Mouse (Mus musculus): ENCODE data around the gene Gm15737. TPM values are rescaled to one million over a fixed set of nuclear protein-coding genes. Genes with fewer than 3 reads are reported as not detected.

The Gm15737 gene
- polyA plus RNA-seq, 2 experiments, result 0.01 to 0.10 TPM

- no peak overlapping the region for H3K4me3 ChIP-seq (replicated peaks; ENCODE audit: low read length)
- H3K27me3 ChIP-seq (ENCODE audit: control insufficient read depth, insufficient read depth, low read length), result no peaks in the 10 kb centered on the region
- peaks cover 51% of the 10 kb centered on the region for H3K36me3 ChIP-seq (ENCODE audit: control insufficient read depth, insufficient read depth, low read length)
- H3K4me1 ChIP-seq (ENCODE audit: control insufficient read depth, insufficient read depth, low read length), result peaks cover 11% of the 10 kb centered on the region
- H3K9me3 ChIP-seq (ENCODE audit: control insufficient read depth, low read length), result no peaks in the 10 kb centered on the region
- no peak overlapping the region for H3K27ac ChIP-seq (replicated peaks; ENCODE audit: low read depth, low read length)
- no peak for TF ChIP-seq POLR2A (IDR thresholded peaks at IDR 0.05; ENCODE audit: borderline replicate concordance, extremely low read depth, insufficient read depth, insufficient read length)
- DNase-seq (ENCODE audit: low spot score), result no peak
- ATAC-seq (ENCODE audit: low FRiP score, low read depth), result no peak
- 84% methylated on average over 10 of the region's 10 CpGs for WGBS
- H3K9ac ChIP-seq (ENCODE audit: low read depth, low read length, severe bottlenecking), result no peak overlapping the region
- H3K4me2 ChIP-seq (replicated peaks; ENCODE audit: low read depth, low read length, severe bottlenecking), result no peak overlapping the region
These were observed 3.6 kb downstream of the Gm15737 start for GRCm38 (mm10) chr6:92872766-92873165.

- Histone ChIP-seq H3K4me3 (replicated peaks; ENCODE audit: low read length) (no peak overlapping the region), H3K36me3 (ENCODE audit: control insufficient read depth, insufficient read depth, low read length) (peaks cover 66% of the 10 kb centered on the region), H3K4me1 (ENCODE audit: control insufficient read depth, insufficient read depth, low read length) (peaks cover 6% of the 10 kb centered on the region), H3K9me3 (ENCODE audit: control insufficient read depth, low read length) (no peaks in the 10 kb centered on the region), H3K9ac (ENCODE audit: low read depth, low read length, severe bottlenecking) (no peak overlapping the region), H3K27ac (replicated peaks; ENCODE audit: low read depth, low read length) (no peak overlapping the region), H3K4me2 (replicated peaks; ENCODE audit: low read depth, low read length, severe bottlenecking) (no peak overlapping the region), H3K27me3 (ENCODE audit: control insufficient read depth, insufficient read depth, low read length) (no peaks in the 10 kb centered on the region)
- no peak for TF ChIP-seq POLR2A (IDR thresholded peaks at IDR 0.05; ENCODE audit: borderline replicate concordance, extremely low read depth, insufficient read depth, insufficient read length)
- no peak for ATAC-seq (ENCODE audit: low FRiP score, low read depth)
- WGBS, result 59% methylated on average over 5 of the region's 5 CpGs
- no peak for DNase-seq (ENCODE audit: low spot score)
These were observed 5.7 kb downstream of the Gm15737 start for GRCm38 (mm10) chr6:92874854-92875253.

- TF ChIP-seq POLR2A (IDR thresholded peaks at IDR 0.05; ENCODE audit: borderline replicate concordance, extremely low read depth, insufficient read depth, insufficient read length), result no peak
- no peak overlapping the region for H3K4me2 ChIP-seq (replicated peaks; ENCODE audit: low read depth, low read length, severe bottlenecking)
- no peak overlapping the region for H3K9ac ChIP-seq (ENCODE audit: low read depth, low read length, severe bottlenecking)
- ATAC-seq (ENCODE audit: low FRiP score, low read depth) (no peak), DNase-seq (ENCODE audit: low spot score) (no peak)
- no peaks in the 10 kb centered on the region for H3K9me3 ChIP-seq (ENCODE audit: control insufficient read depth, low read length)
- H3K4me3 ChIP-seq (replicated peaks; ENCODE audit: low read length), result no peak overlapping the region
- peaks cover 5% of the 10 kb centered on the region for H3K4me1 ChIP-seq (ENCODE audit: control insufficient read depth, insufficient read depth, low read length)
- no peak overlapping the region for H3K27ac ChIP-seq (replicated peaks; ENCODE audit: low read depth, low read length)
- peaks cover 62% of the 10 kb centered on the region for H3K36me3 ChIP-seq (ENCODE audit: control insufficient read depth, insufficient read depth, low read length)
- 87% methylated on average over 2 of the region's 2 CpGs for WGBS
- no peaks in the 10 kb centered on the region for H3K27me3 ChIP-seq (ENCODE audit: control insufficient read depth, insufficient read depth, low read length)
These were observed 6.2 kb downstream of the Gm15737 start for GRCm38 (mm10) chr6:92875340-92875739.

GRCm38 (mm10) chr6:92876121-92876520, 7.0 kb downstream of the Gm15737 start:
- DNase-seq (ENCODE audit: low spot score), result no peak
- no peak overlapping the region for H3K4me3 ChIP-seq (replicated peaks; ENCODE audit: low read length)

GRCm38 (mm10) chr6:92877236-92877635, 8.1 kb downstream of the Gm15737 start:
- DNase-seq (ENCODE audit: low spot score), result no peak
- Histone ChIP-seq H3K9ac (ENCODE audit: low read depth, low read length, severe bottlenecking) (no peak overlapping the region), H3K27me3 (ENCODE audit: control insufficient read depth, insufficient read depth, low read length) (no peaks in the 10 kb centered on the region), H3K4me2 (replicated peaks; ENCODE audit: low read depth, low read length, severe bottlenecking) (no peak overlapping the region), H3K36me3 (ENCODE audit: control insufficient read depth, insufficient read depth, low read length) (peaks cover 60% of the 10 kb centered on the region), H3K9me3 (ENCODE audit: control insufficient read depth, low read length) (no peaks in the 10 kb centered on the region), H3K4me1 (ENCODE audit: control insufficient read depth, insufficient read depth, low read length) (peaks cover 10% of the 10 kb centered on the region; the same call in 1 of the 2 replicates), H3K27ac (replicated peaks; ENCODE audit: low read depth, low read length) (no peak overlapping the region), H3K4me3 (replicated peaks; ENCODE audit: low read length) (no peak overlapping the region)
- WGBS, result 96% methylated on average over 4 of the region's 4 CpGs
- ATAC-seq (ENCODE audit: low FRiP score, low read depth), result no peak
- TF ChIP-seq POLR2A (IDR thresholded peaks at IDR 0.05; ENCODE audit: borderline replicate concordance, extremely low read depth, insufficient read depth, insufficient read length), result no peak

More at GRCm38 (mm10) chr6:92876121-92876520, 7.0 kb downstream of the Gm15737 start:
- H3K4me1 ChIP-seq (ENCODE audit: control insufficient read depth, insufficient read depth, low read length), result peaks cover 7% of the 10 kb centered on the region; the same call in 1 of the 2 replicates
- no peak for TF ChIP-seq POLR2A (IDR thresholded peaks at IDR 0.05; ENCODE audit: borderline replicate concordance, extremely low read depth, insufficient read depth, insufficient read length)
- H3K36me3 ChIP-seq (ENCODE audit: control insufficient read depth, insufficient read depth, low read length), result peaks cover 68% of the 10 kb centered on the region
- ATAC-seq (ENCODE audit: low FRiP score, low read depth), result no peak
- no peak overlapping the region for H3K9ac ChIP-seq (ENCODE audit: low read depth, low read length, severe bottlenecking)
- H3K4me2 ChIP-seq (replicated peaks; ENCODE audit: low read depth, low read length, severe bottlenecking), result no peak overlapping the region
- no peaks in the 10 kb centered on the region for H3K27me3 ChIP-seq (ENCODE audit: control insufficient read depth, insufficient read depth, low read length)
- no peaks in the 10 kb centered on the region for H3K9me3 ChIP-seq (ENCODE audit: control insufficient read depth, low read length)
- WGBS, result 87% methylated on average over 5 of the region's 5 CpGs
- no peak overlapping the region for H3K27ac ChIP-seq (replicated peaks; ENCODE audit: low read depth, low read length)

- H3K9ac ChIP-seq (ENCODE audit: low read depth, low read length, severe bottlenecking), result no peak overlapping the region
- DNase-seq (ENCODE audit: low spot score) (no peak), ATAC-seq (ENCODE audit: low FRiP score, low read depth) (no peak)
- no peak overlapping the region for H3K4me3 ChIP-seq (replicated peaks; ENCODE audit: low read length)
- no peak overlapping the region for H3K27ac ChIP-seq (replicated peaks; ENCODE audit: low read depth, low read length)
- TF ChIP-seq POLR2A (IDR thresholded peaks at IDR 0.05; ENCODE audit: borderline replicate concordance, extremely low read depth, insufficient read depth, insufficient read length), result no peak
- peaks cover 58% of the 10 kb centered on the region for H3K36me3 ChIP-seq (ENCODE audit: control insufficient read depth, insufficient read depth, low read length)
- whole genome bisulfite sequencing, result 89% methylated on average over 5 of the region's 5 CpGs
- peaks cover 14% of the 10 kb centered on the region for H3K4me1 ChIP-seq (ENCODE audit: control insufficient read depth, insufficient read depth, low read length)
- no peak overlapping the region for H3K4me2 ChIP-seq (replicated peaks; ENCODE audit: low read depth, low read length, severe bottlenecking)
- no peaks in the 10 kb centered on the region for H3K9me3 ChIP-seq (ENCODE audit: control insufficient read depth, low read length)
- no peaks in the 10 kb centered on the region for H3K27me3 ChIP-seq (ENCODE audit: control insufficient read depth, insufficient read depth, low read length)
These were observed 9.6 kb downstream of the Gm15737 start for GRCm38 (mm10) chr6:92878771-92879170.
